In the genomic region with DNA sequence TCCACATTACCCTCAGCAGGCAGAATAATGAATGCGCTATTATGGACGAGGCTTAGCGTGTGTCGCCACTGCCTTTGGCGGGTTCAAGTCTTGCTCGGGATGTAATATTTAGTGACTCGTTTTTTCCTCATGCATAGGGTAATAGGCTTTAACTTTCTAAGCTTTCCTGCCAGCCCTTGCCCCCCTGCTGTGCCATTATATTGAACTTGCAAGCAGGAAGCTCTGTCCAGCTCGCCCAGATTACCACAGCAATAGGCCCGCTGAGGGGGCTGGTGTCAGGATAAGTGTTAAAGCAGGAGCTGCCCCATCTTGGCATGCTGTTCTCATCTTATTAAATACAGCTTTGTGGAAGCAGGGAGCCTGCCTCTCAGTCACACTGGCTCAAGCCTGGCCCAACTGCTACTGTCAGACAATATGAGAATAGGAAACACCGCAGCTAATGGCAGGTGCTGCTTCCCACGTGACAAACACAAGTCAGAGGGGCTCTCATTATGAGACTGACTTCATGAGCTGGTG, we compare ENCODE assay signal across 13 mouse cellular contexts.
DNase-seq lines count a peak whose midpoint lies in the region; ATAC-seq lines count a peak whose summit lies in the region.
"Had no signal": no experiment of that assay in that cellular context is flagged by ENCODE, and none has a peak within 500 bp of the region (broad histone marks: within the 10 kb centered on the region; RNA-seq: fewer than 3 reads in every experiment).

No protein-coding gene starts in this region.

- WGBS in forebrain, embryonic 15.5 days = under 1% methylated on average over 11 of the region's 11 CpGs
- WGBS in midbrain, embryonic 11.5 days = 3% methylated on average over 11 of the region's 11 CpGs

- no peaks in the 10 kb centered on the region for H3K36me3 ChIP-seq in forebrain, embryonic 15.5 days
- H3K36me3 ChIP-seq in midbrain, embryonic 11.5 days (ENCODE audit: control insufficient read depth, insufficient read depth, low read length) = no peaks in the 10 kb centered on the region
- H3K36me3 ChIP-seq: embryonic facial prominence, embryonic 15.5 days; heart, embryonic 10.5 days had no signal

- no peaks in the 10 kb centered on the region for H3K27me3 ChIP-seq in forebrain, embryonic 15.5 days
- peaks cover 4% of the 10 kb centered on the region for H3K27me3 ChIP-seq in midbrain, embryonic 11.5 days (ENCODE audit: control insufficient read depth, insufficient read depth, low read length)

- peak; percentile 7 for DNase-seq in A20 (ENCODE audit: low read depth, low spot score)
- peak; percentile 24 for DNase-seq in WW6 (ENCODE audit: low read depth, low spot score)
- peak; percentile 93 for DNase-seq in midbrain, embryonic 11.5 days (ENCODE audit: low spot score, missing footprints)
- DNase-seq in ovary, postnatal 14 days (ENCODE audit: low spot score) = no peak
- no peak for DNase-seq in urinary bladder, postnatal 36 days (ENCODE audit: low spot score in 2 of 2)
- DNase-seq in layer of hippocampus, adult 11-12 months (ENCODE audit: low spot score) = no peak
- no peak for DNase-seq in liver
- DNase-seq: kidney, adult 18-20 months; thymus, adult 2 months had no signal

- H3K4me1 ChIP-seq in forebrain, embryonic 15.5 days = peaks cover 13% of the 10 kb centered on the region
- peaks cover 8% of the 10 kb centered on the region; the same call in 1 of the 2 replicates for H3K4me1 ChIP-seq in midbrain, embryonic 11.5 days (ENCODE audit: control insufficient read depth, insufficient read depth, low read length)
- H3K4me1 ChIP-seq: embryonic facial prominence, embryonic 15.5 days; heart, embryonic 10.5 days had no signal

- H3K27ac ChIP-seq in forebrain, embryonic 15.5 days (replicated peaks) = peak overlapping the region; percentile 72
- H3K27ac ChIP-seq in midbrain, embryonic 11.5 days (ENCODE audit: low read depth, low read length) = no peak overlapping the region
- H3K27ac ChIP-seq: embryonic facial prominence, embryonic 15.5 days; heart, embryonic 10.5 days; macrophage had no signal

- no peak overlapping the region for H3K9ac ChIP-seq in forebrain, embryonic 15.5 days (replicated peaks)
- H3K9ac ChIP-seq in midbrain, embryonic 11.5 days (ENCODE audit: low read length) = no peak overlapping the region
- H3K9ac ChIP-seq: embryonic facial prominence, embryonic 15.5 days had no signal

- ATAC-seq in forebrain, embryonic 15.5 days (replicated peaks) = peak; percentile 94
- ATAC-seq in midbrain, embryonic 11.5 days (ENCODE audit: low FRiP score) = peak; percentile 93

- no peak overlapping the region for H3K4me2 ChIP-seq in forebrain, embryonic 15.5 days (replicated peaks)
- H3K4me2 ChIP-seq in midbrain, embryonic 11.5 days = no peak overlapping the region
- H3K4me2 ChIP-seq: embryonic facial prominence, embryonic 15.5 days had no signal

- no peaks in the 10 kb centered on the region for H3K9me3 ChIP-seq in forebrain, embryonic 15.5 days
- H3K9me3 ChIP-seq in midbrain, embryonic 11.5 days (ENCODE audit: control insufficient read depth, low read length) = no peaks in the 10 kb centered on the region
- H3K9me3 ChIP-seq: embryonic facial prominence, embryonic 15.5 days; heart, embryonic 10.5 days had no signal

- H3K4me3 ChIP-seq in forebrain, embryonic 15.5 days = no peak overlapping the region
- H3K4me3 ChIP-seq in midbrain, embryonic 11.5 days (ENCODE audit: low read depth, low read length) = no peak overlapping the region
- H3K4me3 ChIP-seq: embryonic facial prominence, embryonic 15.5 days; heart, embryonic 10.5 days had no signal

Comparison
In these comparisons a context has a peak if more than half of its experiments do, and no peak if none do; other contexts are left out.
1. DNase-seq: peak in A20 (single experiment), WW6 (single experiment) and midbrain, embryonic 11.5 days (single experiment); none in ovary, postnatal 14 days (single experiment), urinary bladder, postnatal 36 days (0 of 2), layer of hippocampus, adult 11-12 months (single experiment) and liver (single experiment).